Comparison of ENCODE assay signal across 9 mouse cellular contexts in genomic region chr16:20590680-20591038, GRCm38 (mm10). TPM values are rescaled to one million over a fixed set of nuclear protein-coding genes. Genes with fewer than 3 reads are reported as not detected.
DNase-seq lines count a peak whose midpoint lies in the region; ATAC-seq and TF ChIP-seq lines count a peak whose summit lies in the region.
"Had no signal": no experiment of that assay in that cellular context is flagged by ENCODE, and none has a peak within 500 bp of the region (broad histone marks: within the 10 kb centered on the region; RNA-seq: fewer than 3 reads in every experiment).

No protein-coding gene starts in this region.

- ATAC-seq in lung, embryonic 14.5 days (ENCODE audit: insufficient read depth) = no peak; the same call in 1 of the 2 replicates
- no peak for ATAC-seq in limb, embryonic 15.5 days (ENCODE audit: insufficient number of reproducible peaks, low FRiP score, low TSS enrichment, low read depth)
- ATAC-seq in stomach, embryonic 14.5 days (ENCODE audit: insufficient number of reproducible peaks, insufficient read depth, low FRiP score, low read depth) = peak; percentile 20; the same call in 1 of the 2 replicates

- no peak overlapping the region for H3K27ac ChIP-seq in lung, embryonic 14.5 days (ENCODE audit: low read depth)
- no peak overlapping the region for H3K27ac ChIP-seq in hindbrain, embryonic 10.5 days
- H3K27ac ChIP-seq in limb, embryonic 15.5 days = no peak overlapping the region
- no peak overlapping the region for H3K27ac ChIP-seq in stomach, embryonic 14.5 days (ENCODE audit: low read length)

- intact Hi-C loops in left cerebral cortex, postnatal 10 days (cut with DNase I) = loop anchor here (5.0 kb wide), 1 partner anchor 97 kb away; no protein-coding TSS in a partner anchor

- peaks cover 63% of the 10 kb centered on the region for H3K27me3 ChIP-seq in lung, embryonic 14.5 days (ENCODE audit: insufficient read depth, low read length)
- peaks cover 71% of the 10 kb centered on the region for H3K27me3 ChIP-seq in hindbrain, embryonic 10.5 days (ENCODE audit: insufficient read depth, poor library complexity, severe bottlenecking)
- H3K27me3 ChIP-seq in limb, embryonic 15.5 days = peaks cover 69% of the 10 kb centered on the region
- peaks cover 27% of the 10 kb centered on the region for H3K27me3 ChIP-seq in stomach, embryonic 14.5 days (ENCODE audit: control insufficient read depth, insufficient read depth, low read length)

- peak overlapping the region; percentile 78 for H3K4me2 ChIP-seq in lung, embryonic 14.5 days
- H3K4me2 ChIP-seq in limb, embryonic 15.5 days = peak overlapping the region; percentile 94
- peak overlapping the region; percentile 92 for H3K4me2 ChIP-seq in stomach, embryonic 14.5 days (replicated peaks; ENCODE audit: low read depth, low read length)

- H3K36me3 ChIP-seq in lung, embryonic 14.5 days (ENCODE audit: insufficient read depth) = no peaks in the 10 kb centered on the region
- no peaks in the 10 kb centered on the region for H3K36me3 ChIP-seq in hindbrain, embryonic 10.5 days
- H3K36me3 ChIP-seq in limb, embryonic 15.5 days = no peaks in the 10 kb centered on the region
- H3K36me3 ChIP-seq in stomach, embryonic 14.5 days (ENCODE audit: control insufficient read depth, insufficient read depth, low read length) = no peaks in the 10 kb centered on the region

- TF ChIP-seq CTCF in lung, embryonic 14.5 days (IDR thresholded peaks at IDR 0.05; ENCODE audit: low read depth) = no peak

- DNase-seq in lung, embryonic 14.5 days = no peak
- no peak for DNase-seq in lung, postnatal 25 days (ENCODE audit: low spot score)
- DNase-seq in hindbrain, embryonic 10.5 days (ENCODE audit: low spot score) = no peak
- DNase-seq in left cerebral cortex, postnatal 10 days (ENCODE audit: extremely low spot score in 1 of 2, low spot score in 2 of 2) = no peak
- DNase-seq in frontal cortex, postnatal 36 days (ENCODE audit: low spot score in 2 of 2) = no peak
- DNase-seq in adrenal gland, adult 8-10 months = no peak
- DNase-seq: lung, adult 18-20 months had no signal

- H3K9me3 ChIP-seq in lung, embryonic 14.5 days (ENCODE audit: low read depth, low read length) = no peaks in the 10 kb centered on the region
- H3K9me3 ChIP-seq in hindbrain, embryonic 10.5 days = no peaks in the 10 kb centered on the region
- H3K9me3 ChIP-seq in limb, embryonic 15.5 days = no peaks in the 10 kb centered on the region
- H3K9me3 ChIP-seq in stomach, embryonic 14.5 days (ENCODE audit: control insufficient read depth, low read depth, low read length) = no peaks in the 10 kb centered on the region

- no peaks in the 10 kb centered on the region; the same call in 1 of the 2 replicates for H3K4me1 ChIP-seq in lung, embryonic 14.5 days (ENCODE audit: insufficient read depth)
- peaks cover 26% of the 10 kb centered on the region for H3K4me1 ChIP-seq in hindbrain, embryonic 10.5 days (replicated peaks)
- peaks cover 23% of the 10 kb centered on the region for H3K4me1 ChIP-seq in limb, embryonic 15.5 days
- H3K4me1 ChIP-seq in stomach, embryonic 14.5 days (ENCODE audit: control insufficient read depth, insufficient read depth, low read length) = peaks cover 22% of the 10 kb centered on the region

- 1% methylated on average over 14 of the region's 17 CpGs for WGBS in lung, embryonic 14.5 days
- WGBS in hindbrain, embryonic 10.5 days = 2% methylated on average over 17 of the region's 17 CpGs
- 2% methylated on average over 17 of the region's 17 CpGs for WGBS in limb, embryonic 15.5 days
- WGBS in stomach, embryonic 14.5 days = 3% methylated on average over 17 of the region's 17 CpGs

- no peak overlapping the region for H3K9ac ChIP-seq in lung, embryonic 14.5 days
- H3K9ac ChIP-seq in limb, embryonic 15.5 days = no peak overlapping the region
- H3K9ac ChIP-seq in stomach, embryonic 14.5 days (replicated peaks; ENCODE audit: low read depth, low read length) = 0 out of 2 replicates have a peak overlapping the region, but pooled peaks have one; percentile 22

- peak overlapping the region; percentile 48 for H3K4me3 ChIP-seq in lung, embryonic 14.5 days (ENCODE audit: low read depth, low read length)
- peak overlapping the region; percentile 67 for H3K4me3 ChIP-seq in hindbrain, embryonic 10.5 days
- peak overlapping the region; percentile 52 for H3K4me3 ChIP-seq in limb, embryonic 15.5 days
- H3K4me3 ChIP-seq in stomach, embryonic 14.5 days (ENCODE audit: low read depth, low read length) = peak overlapping the region; percentile 46

RNA-seq across cellular contexts. Expression of gene Vwa5b2, which starts 1.4 kb away (rescaled TPM):
- 0.53 and 0.89 TPM in 2 replicates for polyA plus RNA-seq in lung, embryonic 14.5 days (2014; fragmentation: Nextera tagmentation; extraction: Ambion mirVana)
- polyA plus RNA-seq in hindbrain, embryonic 10.5 days (2016; fragmentation: Nextera tagmentation; extraction: Ambion mirVana) = 2.9 and 4.0 TPM in 2 replicates
- polyA plus RNA-seq in limb, embryonic 15.5 days (2015; fragmentation: Nextera tagmentation; extraction: Ambion mirVana) = 0.55 and 0.60 TPM in 2 replicates
- polyA plus RNA-seq in stomach, embryonic 14.5 days (2014; fragmentation: Nextera tagmentation; extraction: Ambion mirVana) = 4.0 and 4.3 TPM in 2 replicates
- total RNA-seq in left cerebral cortex, postnatal 10 days (2021) = 10 to 100 TPM; 78.1 to 78.5 TPM
- 1 to 10 TPM in 3 of 4 experiments, under 1 TPM in 1; 0.87 to 4.9 (median 2.7) TPM for total RNA-seq in adrenal gland, adult 8-10 months (2022)

RNA-seq across cellular contexts. Expression of gene Eef1akmt4, which starts 20.7 kb away (rescaled TPM):
- 31.5 and 34.6 TPM in 2 replicates for polyA plus RNA-seq in lung, embryonic 14.5 days (2014; fragmentation: Nextera tagmentation; extraction: Ambion mirVana)
- 33.4 and 38.8 TPM in 2 replicates for polyA plus RNA-seq in hindbrain, embryonic 10.5 days (2016; fragmentation: Nextera tagmentation; extraction: Ambion mirVana)
- polyA plus RNA-seq in limb, embryonic 15.5 days (2015; fragmentation: Nextera tagmentation; extraction: Ambion mirVana) = 29.6 and 29.7 TPM in 2 replicates
- 30.3 and 33.8 TPM in 2 replicates for polyA plus RNA-seq in stomach, embryonic 14.5 days (2014; fragmentation: Nextera tagmentation; extraction: Ambion mirVana)
- total RNA-seq in left cerebral cortex, postnatal 10 days (2021) = 1 to 10 TPM; 2.1 to 2.3 TPM
- 1 to 10 TPM; 7.3 to 9.5 (median 8.8) TPM for total RNA-seq in adrenal gland, adult 8-10 months (2022)

RNA-seq across cellular contexts. Expression of gene Gm49333, which starts 20.8 kb away (rescaled TPM):
- polyA plus RNA-seq in lung, embryonic 14.5 days (2014; fragmentation: Nextera tagmentation; extraction: Ambion mirVana) = not detected in 2 replicates
- polyA plus RNA-seq in hindbrain, embryonic 10.5 days (2016; fragmentation: Nextera tagmentation; extraction: Ambion mirVana) = 0.18 TPM in 1 of 2 replicates, not detected in the other
- polyA plus RNA-seq in limb, embryonic 15.5 days (2015; fragmentation: Nextera tagmentation; extraction: Ambion mirVana) = not detected in 2 replicates
- polyA plus RNA-seq in stomach, embryonic 14.5 days (2014; fragmentation: Nextera tagmentation; extraction: Ambion mirVana) = not detected in 2 replicates
- not detected for total RNA-seq in left cerebral cortex, postnatal 10 days (2021)
- total RNA-seq in adrenal gland, adult 8-10 months (2022) = not detected

RNA-seq across cellular contexts. Expression of gene Alg3, which starts 20.9 kb away (rescaled TPM):
- polyA plus RNA-seq in lung, embryonic 14.5 days (2014; fragmentation: Nextera tagmentation; extraction: Ambion mirVana) = 44.1 and 48.9 TPM in 2 replicates
- polyA plus RNA-seq in hindbrain, embryonic 10.5 days (2016; fragmentation: Nextera tagmentation; extraction: Ambion mirVana) = 59.2 and 61.3 TPM in 2 replicates
- polyA plus RNA-seq in limb, embryonic 15.5 days (2015; fragmentation: Nextera tagmentation; extraction: Ambion mirVana) = 33.6 and 38.4 TPM in 2 replicates
- polyA plus RNA-seq in stomach, embryonic 14.5 days (2014; fragmentation: Nextera tagmentation; extraction: Ambion mirVana) = 46.1 and 46.8 TPM in 2 replicates
- 10 to 100 TPM; 12.7 to 14.0 TPM for total RNA-seq in left cerebral cortex, postnatal 10 days (2021)
- total RNA-seq in adrenal gland, adult 8-10 months (2022) = 10 to 100 TPM; 22.3 to 30.0 (median 25.4) TPM

RNA-seq across cellular contexts. Expression of gene Camk2n2, which starts 30.4 kb away (rescaled TPM):
- 0.72 and 1.3 TPM in 2 replicates for polyA plus RNA-seq in lung, embryonic 14.5 days (2014; fragmentation: Nextera tagmentation; extraction: Ambion mirVana)
- 2.6 and 4.2 TPM in 2 replicates for polyA plus RNA-seq in hindbrain, embryonic 10.5 days (2016; fragmentation: Nextera tagmentation; extraction: Ambion mirVana)
- 1.1 and 1.2 TPM in 2 replicates for polyA plus RNA-seq in limb, embryonic 15.5 days (2015; fragmentation: Nextera tagmentation; extraction: Ambion mirVana)
- polyA plus RNA-seq in stomach, embryonic 14.5 days (2014; fragmentation: Nextera tagmentation; extraction: Ambion mirVana) = 1.8 and 2.1 TPM in 2 replicates
- total RNA-seq in left cerebral cortex, postnatal 10 days (2021) = 100 to 1,000 TPM; 224 to 225 TPM
- 10 to 100 TPM; 28.9 to 62.9 (median 41.8) TPM for total RNA-seq in adrenal gland, adult 8-10 months (2022)
